Mouse (Mus musculus) kidney, adult 2 months (tissue): ENCODE results near the gene Piga.

Experiments
- CTCF ChIP-seq: fragments of 200-500 bp; conservative IDR thresholded peaks from 2 replicates; pipeline ENCODE4 v1.5.1; 2011; ENCODE audit warnings: low read depth, mild to moderate bottlenecking, control low read depth, low read length, moderate library complexity, mixed read lengths; ENCODE audit not compliant: insufficient read depth, insufficient read length
- POLR2A ChIP-seq: fragments of 200-500 bp; IDR thresholded peaks from one replicate; pipeline ENCODE4 v1.6.1; 2011; ENCODE audit warnings: low read depth, low read length, control low read depth

DNA sequence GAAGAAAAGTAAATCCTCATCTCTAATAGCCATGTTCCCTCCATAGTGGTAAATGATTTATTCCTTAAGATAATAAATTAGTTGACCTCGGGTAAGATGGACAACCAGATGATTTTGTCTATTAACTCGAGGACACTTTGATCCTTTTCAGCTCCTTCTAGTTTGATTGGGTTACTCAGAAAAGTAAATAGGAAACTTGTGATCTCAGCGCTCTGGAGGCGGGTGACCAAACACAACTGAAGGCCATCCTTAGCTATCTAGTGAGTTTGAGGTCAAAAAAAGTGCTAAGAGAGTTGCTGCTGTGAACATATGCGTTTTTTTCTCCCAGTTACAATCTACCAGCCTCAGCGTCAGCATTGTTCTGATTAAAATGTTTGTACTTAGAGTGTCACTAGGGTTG lies 11.0 kb downstream of the Piga start:
- TF ChIP-seq POLR2A (no peak), CTCF (no peak)
